ENCODE assay signal across 14 mouse cellular contexts in genomic region chr13:12408343-12409066, GRCm38 (mm10). TPM values are rescaled to one million over a fixed set of nuclear protein-coding genes. Genes with fewer than 3 reads are reported as not detected.
DNase-seq lines count a peak whose midpoint lies in the region; ATAC-seq and TF ChIP-seq lines count a peak whose summit lies in the region.
"Had no signal": no experiment of that assay in that cellular context is flagged by ENCODE, and none has a peak within 500 bp of the region (broad histone marks: within the 10 kb centered on the region; RNA-seq: fewer than 3 reads in every experiment).

No protein-coding gene starts in this region.

- no peak for TF ChIP-seq POLR2A in lung, adult 2 months (IDR thresholded peaks at IDR 0.05; ENCODE audit: borderline replicate concordance, extremely low read depth, low read depth, low read length)

- H3K27ac ChIP-seq in layer of hippocampus, adult 2 months: peak overlapping the region; percentile 1; the same call in 1 of the 2 replicates
- H3K27ac ChIP-seq: heart, embryonic 13.5 days had no signal

- no peak for DNase-seq in layer of hippocampus, adult 2 months (ENCODE audit: low spot score in 2 of 2)
- DNase-seq in layer of hippocampus, adult 11-12 months (ENCODE audit: low spot score): no peak
- peak; percentile 59 for DNase-seq in lung, postnatal 36 days
- DNase-seq in lung, adult 2 months: no peak
- peak; percentile 24 for DNase-seq in skeletal muscle tissue, adult 2 months (ENCODE audit: low read depth, low spot score)
- DNase-seq in urinary bladder, postnatal 14 days (ENCODE audit: low spot score): no peak
- DNase-seq: adrenal gland, postnatal 14 days; cerebellum, postnatal 14 days; heart, postnatal 4 days; kidney, adult 2 months; kidney, postnatal 14 days had no signal

- peak; percentile 77 for ATAC-seq in granulocyte monocyte progenitor cell, adult 5-6 weeks (replicated peaks; ENCODE audit: poor library complexity, severe bottlenecking)

- H3K4me1 ChIP-seq in lung, adult 2 months (ENCODE audit: control insufficient read depth, insufficient read depth, low read length): no peaks in the 10 kb centered on the region
- H3K4me1 ChIP-seq: heart, embryonic 13.5 days had no signal

- WGBS in lung, adult 2 months: 81% methylated on average over 9 of the region's 9 CpGs

- no peak for TF ChIP-seq CTCF in layer of hippocampus, adult 2 months (conservative IDR thresholded peaks at IDR 0.05)
- no peak for TF ChIP-seq CTCF in lung, adult 2 months (IDR thresholded peaks at IDR 0.05; ENCODE audit: insufficient read depth, low read length)

- no peak overlapping the region for H3K4me3 ChIP-seq in layer of hippocampus, adult 2 months
- H3K4me3 ChIP-seq in lung, adult 2 months (replicated peaks; ENCODE audit: extremely low read depth, low read depth, low read length): no peak overlapping the region
- H3K4me3 ChIP-seq: heart, embryonic 13.5 days; megakaryocyte, embryonic 14.5 days had no signal

RNA-seq across cellular contexts. Expression of gene Heatr1, which starts 13.7 kb away (rescaled TPM):
- total RNA-seq in layer of hippocampus, adult 2 months (2021): 10 to 100 TPM; 28.9 to 36.9 TPM
- 21.6 and 23.5 TPM in 2 replicates for polyA plus RNA-seq in lung, adult 2 months (2012; rRNA removed)
- total RNA-seq in granulocyte monocyte progenitor cell, adult 5-6 weeks (2014; fragmentation: Nextera tagmentation): 59.9 and 78.3 TPM in 2 replicates
- total RNA-seq in granulocyte monocyte progenitor cell, adult 5-6 weeks (2017): 113 and 125 TPM in 2 replicates

RNA-seq across cellular contexts. Expression of gene Lgals8, which starts 56.2 kb away (rescaled TPM):
- 10 to 100 TPM; 35.1 to 37.2 TPM for total RNA-seq in layer of hippocampus, adult 2 months (2021)
- polyA plus RNA-seq in lung, adult 2 months (2012; rRNA removed): 23.5 and 36.3 TPM in 2 replicates
- 16.1 and 23.9 TPM in 2 replicates for total RNA-seq in granulocyte monocyte progenitor cell, adult 5-6 weeks (2014; fragmentation: Nextera tagmentation)
- total RNA-seq in granulocyte monocyte progenitor cell, adult 5-6 weeks (2017): 33.5 and 36.8 TPM in 2 replicates

Comparison
In these comparisons a context has a peak if more than half of its experiments do, and no peak if none do; other contexts are left out.
1. DNase-seq: peak in lung, postnatal 36 days (single experiment) and skeletal muscle tissue, adult 2 months (single experiment); none in layer of hippocampus, adult 2 months (0 of 2), layer of hippocampus, adult 11-12 months (single experiment), lung, adult 2 months (single experiment) and urinary bladder, postnatal 14 days (single experiment).